Mouse (Mus musculus): ENCODE results near the gene Olfr172. TPM values are rescaled to one million over a fixed set of nuclear protein-coding genes. Genes with fewer than 3 reads are reported as not detected.

Gene Olfr172
- polyA plus RNA-seq, 1 experiment from 2014 or later: not detected

GRCm38 (mm10) chr16:58715018-58715417, 48.0 kb downstream of the Olfr172 start:
- Histone ChIP-seq H3K36me3 (no peaks in the 10 kb centered on the region), H3K4me3 (no peak overlapping the region), H3K4me1 (no peaks in the 10 kb centered on the region), H3K27me3 (ENCODE audit: low read depth, poor library complexity, severe bottlenecking) (no peaks in the 10 kb centered on the region), H3K9me3 (replicated peaks) (no peaks in the 10 kb centered on the region), H3K27ac (no peak overlapping the region)
- 73% methylated on average over 4 of the region's 4 CpGs for WGBS
- no peak for DNase-seq (ENCODE audit: low spot score)

GRCm38 (mm10) chr16:58713128-58713527, 49.8 kb downstream of the Olfr172 start:
- Histone ChIP-seq H3K27ac (no peak overlapping the region), H3K36me3 (no peaks in the 10 kb centered on the region), H3K27me3 (ENCODE audit: low read depth, poor library complexity, severe bottlenecking) (no peaks in the 10 kb centered on the region), H3K9me3 (replicated peaks) (no peaks in the 10 kb centered on the region), H3K4me1 (no peaks in the 10 kb centered on the region), H3K4me3 (no peak overlapping the region)
- DNase-seq (ENCODE audit: low spot score): no peak
- WGBS: 89% methylated on average over 1 of the region's 1 CpGs

- DNase-seq (ENCODE audit: low spot score): no peak
- H3K27ac ChIP-seq: no peak overlapping the region
- H3K9me3 ChIP-seq (replicated peaks): no peaks in the 10 kb centered on the region
- WGBS: 79% methylated on average over 8 of the region's 8 CpGs
- no peak overlapping the region for H3K4me3 ChIP-seq
- H3K27me3 ChIP-seq (ENCODE audit: low read depth, poor library complexity, severe bottlenecking): no peaks in the 10 kb centered on the region
- H3K36me3 ChIP-seq: no peaks in the 10 kb centered on the region
- no peaks in the 10 kb centered on the region for H3K4me1 ChIP-seq
These were observed 50.8 kb downstream of the Olfr172 start for GRCm38 (mm10) chr16:58712221-58712620.

Small RNAs within 50 kb of the gene (microRNA-seq; reads per million reads assigned to microRNA genes)
- gene Gm27564: not detected

Other genes with a start within 250 kb of the Olfr172 start
- 10.8 and 13.5 TPM in 2 replicates for gene St3gal6, start 238.9 kb downstream of the Olfr172 start, polyA plus RNA-seq (2016; fragmentation: Nextera tagmentation; extraction: Ambion mirVana)
- gene Gm813, start 146.2 kb downstream of the Olfr172 start, polyA plus RNA-seq (2016; fragmentation: Nextera tagmentation; extraction: Ambion mirVana): not detected in 2 replicates
- gene E330017A01Rik, start 124.4 kb downstream of the Olfr172 start, polyA plus RNA-seq (2016; fragmentation: Nextera tagmentation; extraction: Ambion mirVana): not detected in 2 replicates
- 26.6 and 29.7 TPM in 2 replicates for gene Cpox, start 92.9 kb downstream of the Olfr172 start, polyA plus RNA-seq (2016; fragmentation: Nextera tagmentation; extraction: Ambion mirVana)
- gene Gpr15, start 44.1 kb downstream of the Olfr172 start, polyA plus RNA-seq (2016; fragmentation: Nextera tagmentation; extraction: Ambion mirVana): 0.11 TPM in 1 of 2 replicates, not detected in the other
- gene Cldnd1, start 35.3 kb downstream of the Olfr172 start, polyA plus RNA-seq (2016; fragmentation: Nextera tagmentation; extraction: Ambion mirVana): 92.9 and 108 TPM in 2 replicates
- not detected in 2 replicates for gene Olfr173, start 37.1 kb upstream of the Olfr172 start, polyA plus RNA-seq (2016; fragmentation: Nextera tagmentation; extraction: Ambion mirVana)
- gene Olfr175-ps1, start 63.6 kb upstream of the Olfr172 start, polyA plus RNA-seq (2016; fragmentation: Nextera tagmentation; extraction: Ambion mirVana): not detected in 2 replicates
- not detected in 2 replicates for gene Olfr177, start 111.6 kb upstream of the Olfr172 start, polyA plus RNA-seq (2016; fragmentation: Nextera tagmentation; extraction: Ambion mirVana)
- gene Olfr178, start 128.9 kb upstream of the Olfr172 start, polyA plus RNA-seq (2016; fragmentation: Nextera tagmentation; extraction: Ambion mirVana): not detected in 2 replicates
- not detected in 2 replicates for gene Olfr181, start 165.6 kb upstream of the Olfr172 start, polyA plus RNA-seq (2016; fragmentation: Nextera tagmentation; extraction: Ambion mirVana)
- gene Olfr180, start 166.2 kb upstream of the Olfr172 start, polyA plus RNA-seq (2016; fragmentation: Nextera tagmentation; extraction: Ambion mirVana): not detected in 2 replicates
- gene Olfr183, start 232.2 kb upstream of the Olfr172 start, polyA plus RNA-seq (2016; fragmentation: Nextera tagmentation; extraction: Ambion mirVana): not detected in 2 replicates